Mouse (Mus musculus) c-Kit-positive CD71-positive TER-119-positive erythroid progenitor cells, embryonic 14.5 days (primary cell): ENCODE data around the gene Mpdz.

Source experiments
- DNase-seq: peaks from one replicate; pipeline ENCODE4 v3.0.0-alpha.2; 2013; ENCODE audit warnings: low spot score

Gene Mpdz

GRCm38 (mm10) chr4:81442078-81442981 lies at the start of gene Mpdz:
Mpdz (minus strand) TSS chr4:81442815.
- DNase-seq: no peak

GRCm38 (mm10) chr4:81490556-81490955 lies 47.9 kb upstream of the Mpdz start:
- DNase-seq: no peak

- no peak for DNase-seq
Measured at GRCm38 (mm10) chr4:81484603-81485002, 42.0 kb upstream of the Mpdz start.

DNA sequence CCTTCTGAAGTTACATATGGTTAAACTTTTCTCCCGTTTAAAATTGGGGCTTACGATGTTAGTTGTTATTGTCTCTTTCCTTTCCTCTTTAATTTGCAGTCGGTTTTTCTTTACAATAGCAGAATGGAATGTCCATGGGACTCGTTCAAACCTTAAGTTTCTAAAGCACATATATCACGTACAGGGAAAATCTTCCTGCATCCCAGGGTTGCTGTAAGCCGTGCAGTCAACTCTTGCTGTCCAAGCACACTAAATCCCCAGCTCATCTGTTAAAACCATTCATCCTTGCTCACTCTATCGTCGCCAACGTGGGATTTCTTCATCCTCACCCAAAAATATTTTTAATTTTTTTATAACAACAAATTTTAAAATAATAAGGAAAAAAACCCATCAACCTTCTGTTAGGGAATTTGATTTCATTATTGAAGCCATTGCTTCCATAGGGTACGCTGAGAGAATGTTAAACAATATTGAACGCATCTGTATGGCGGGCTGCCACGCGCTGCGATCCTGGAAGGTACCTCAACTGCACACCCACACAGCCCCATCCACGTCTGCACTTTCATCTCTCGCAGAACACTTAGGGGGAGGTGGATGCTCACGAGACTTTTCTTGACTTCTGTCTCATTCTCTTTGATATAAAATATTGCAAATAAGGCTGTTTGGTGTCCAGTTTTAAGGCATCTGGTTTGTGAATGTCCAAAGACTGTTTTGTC lies 41.4 kb upstream of the Mpdz start:
- DNase-seq: no peak

GRCm38 (mm10) chr4:81483159-81483558 lies 40.5 kb upstream of the Mpdz start:
- DNase-seq: no peak

GRCm38 (mm10) chr4:81466821-81467220 lies 24.2 kb upstream of the Mpdz start:
- DNase-seq: no peak

GRCm38 (mm10) chr4:81465172-81465571 lies 22.6 kb upstream of the Mpdz start:
- DNase-seq: no peak

DNA sequence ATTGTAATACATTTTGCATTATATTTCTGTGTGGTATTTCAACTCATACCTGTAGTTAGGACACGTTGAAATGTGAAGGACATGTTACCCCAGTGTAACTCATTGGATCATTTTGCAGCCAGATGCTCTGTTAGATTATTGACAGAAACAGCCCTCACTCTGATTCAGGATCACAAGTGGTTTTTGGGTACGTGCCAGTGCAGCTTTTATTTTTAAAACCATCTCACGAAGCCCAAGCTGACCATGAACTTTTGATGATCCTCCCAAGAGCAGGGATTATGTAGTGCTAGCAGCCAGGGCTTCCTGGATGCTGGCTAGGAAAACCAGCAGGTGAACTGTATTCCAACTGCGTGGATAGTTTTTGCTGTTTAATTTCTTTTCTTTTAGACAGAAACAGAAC lies 19.6 kb upstream of the Mpdz start:
- DNase-seq: no peak

GRCm38 (mm10) chr4:81458921-81459320 lies 16.3 kb upstream of the Mpdz start:
- no peak for DNase-seq

GRCm38 (mm10) chr4:81453806-81454205 lies 11.2 kb upstream of the Mpdz start:
- DNase-seq: no peak

DNA sequence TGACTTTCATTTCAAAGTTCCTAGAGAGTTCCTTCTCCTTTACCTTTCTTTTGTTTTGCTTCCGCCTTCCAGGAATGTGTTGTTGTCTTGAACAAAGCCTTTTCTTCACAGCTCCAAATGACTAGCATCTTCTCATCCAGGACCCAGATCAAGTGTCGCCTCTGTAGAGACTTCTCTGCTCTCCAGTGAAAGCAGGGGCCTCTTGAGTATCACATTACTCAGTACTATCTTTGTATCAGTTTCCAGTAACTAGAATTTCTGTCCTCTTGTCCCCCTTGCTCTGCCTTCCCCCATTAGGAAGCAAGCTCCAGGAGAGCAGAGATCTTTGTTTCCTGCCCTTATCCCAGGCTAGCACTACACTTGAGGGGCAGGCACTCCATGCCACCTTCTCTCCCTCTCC lies 9.6 kb upstream of the Mpdz start:
- DNase-seq: no peak

DNA sequence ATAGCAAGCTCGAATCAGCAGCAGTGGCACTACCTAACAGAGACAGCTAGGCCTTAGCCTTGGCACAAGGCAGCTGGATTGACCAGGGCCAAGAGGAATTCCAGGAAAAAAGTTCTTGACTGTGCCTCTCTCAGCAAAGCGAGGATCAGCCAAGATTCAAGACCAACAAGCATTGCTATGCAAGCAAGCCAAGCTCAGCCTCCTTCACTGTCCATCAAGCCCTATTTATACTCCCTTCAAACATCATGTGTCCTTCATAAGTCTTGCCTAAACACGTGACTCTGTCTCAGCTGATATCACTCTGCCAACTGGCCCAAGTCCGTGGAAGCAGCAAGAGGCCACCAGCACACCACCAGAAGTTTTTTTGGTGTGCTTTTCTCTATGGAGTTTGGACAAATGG lies 6.8 kb upstream of the Mpdz start:
- no peak for DNase-seq

DNA sequence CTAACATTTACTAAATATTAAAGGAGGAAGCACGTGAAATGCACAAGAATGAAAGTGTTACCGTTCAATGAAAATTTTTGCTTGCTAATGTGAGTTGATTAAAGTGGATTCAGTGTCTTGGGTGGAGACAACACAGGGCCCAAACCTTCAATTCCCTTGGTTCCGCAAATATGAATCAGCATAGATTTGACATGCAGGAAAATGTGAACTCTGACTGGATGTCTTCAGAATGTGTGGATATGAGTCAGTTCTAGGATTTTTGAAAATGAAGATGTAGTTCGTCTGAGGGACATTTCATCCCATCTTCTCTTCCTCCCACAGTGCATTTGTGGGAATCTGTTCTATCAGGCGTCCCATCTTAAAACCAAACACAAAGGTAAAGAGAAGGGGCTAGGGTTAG lies 951 bp upstream of the Mpdz start:
- no peak for DNase-seq

DNA sequence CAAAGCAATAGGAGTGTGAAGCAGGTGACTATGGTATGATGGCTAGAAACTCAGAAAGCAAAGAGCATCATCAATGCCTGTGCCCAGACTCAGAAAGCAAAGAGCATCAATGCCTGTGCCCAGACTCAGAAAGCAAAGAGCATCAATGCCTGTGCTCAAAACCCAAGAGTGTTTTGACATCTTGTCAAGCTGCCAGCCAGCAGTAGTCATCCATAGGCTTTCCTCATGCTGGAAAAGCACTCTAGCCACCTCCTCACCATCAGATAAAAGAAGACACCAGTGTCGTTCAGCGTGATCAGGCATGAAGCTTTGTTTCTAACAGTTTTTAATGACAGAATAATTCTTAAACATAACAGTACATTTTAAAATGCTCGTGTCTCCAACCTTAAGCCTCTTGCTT lies 8.7 kb downstream of the Mpdz start:
- DNase-seq: no peak

- no peak for DNase-seq
Measured at GRCm38 (mm10) chr4:81430826-81431225, 11.8 kb downstream of the Mpdz start.

DNA sequence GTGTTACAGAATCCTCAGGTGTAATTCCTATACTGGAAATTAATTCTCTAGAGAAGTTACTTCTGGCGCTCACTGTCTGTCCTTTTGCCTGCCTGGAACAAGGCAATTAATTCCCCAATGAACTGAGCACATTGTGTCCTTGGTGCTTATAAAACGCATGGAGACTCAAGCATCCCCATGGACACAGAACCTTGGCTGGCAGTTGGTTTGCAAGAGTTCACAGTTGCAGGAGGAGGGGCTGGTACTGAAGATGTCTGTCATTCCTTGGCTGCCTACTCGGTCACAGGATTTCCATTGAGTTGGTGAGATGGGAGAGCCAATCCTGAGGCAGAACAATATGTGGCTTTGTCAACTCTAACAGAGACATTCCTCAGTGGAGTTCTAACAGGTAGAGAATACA lies 12.5 kb downstream of the Mpdz start:
- DNase-seq: no peak

GRCm38 (mm10) chr4:81429670-81430069 lies 12.9 kb downstream of the Mpdz start:
- no peak for DNase-seq

DNA sequence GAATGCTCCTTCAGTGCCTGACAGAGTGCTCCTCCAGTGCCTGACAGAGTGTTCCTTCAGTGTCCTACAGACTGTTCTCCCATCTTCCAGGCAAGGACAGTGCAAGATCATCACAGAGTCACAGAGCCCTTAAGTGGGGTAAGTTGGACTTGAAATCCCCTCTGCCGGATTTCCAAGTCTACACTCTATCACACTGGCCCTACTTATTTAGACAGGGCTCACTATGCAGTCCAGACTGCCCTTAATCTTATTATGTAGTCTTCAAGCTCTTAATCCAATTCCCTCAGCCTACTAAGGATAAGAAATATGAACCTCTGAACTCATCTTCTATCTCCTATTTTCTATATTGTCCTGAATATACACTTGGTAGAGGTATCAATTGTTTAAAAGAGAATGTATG lies 19.1 kb downstream of the Mpdz start:
- DNase-seq: no peak

DNA sequence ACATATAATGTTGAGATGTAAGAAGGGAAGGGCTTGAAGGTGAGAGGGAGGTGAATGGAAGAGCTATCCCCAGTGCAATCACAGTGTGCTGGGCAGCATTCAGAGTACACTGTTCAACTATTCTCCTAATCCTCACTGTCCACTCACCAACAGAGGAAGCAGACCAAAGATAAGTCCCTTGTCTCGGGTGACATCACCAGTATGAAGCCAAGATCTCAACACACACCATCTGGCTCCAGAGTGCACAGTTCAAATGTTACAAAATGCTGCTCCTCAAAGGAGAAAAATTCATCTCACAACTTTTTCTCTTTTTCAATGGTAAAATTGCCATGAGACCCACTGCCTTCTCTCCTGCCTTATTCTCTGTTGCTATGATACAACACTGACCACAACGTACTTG lies 21.0 kb downstream of the Mpdz start:
- no peak for DNase-seq

DNA sequence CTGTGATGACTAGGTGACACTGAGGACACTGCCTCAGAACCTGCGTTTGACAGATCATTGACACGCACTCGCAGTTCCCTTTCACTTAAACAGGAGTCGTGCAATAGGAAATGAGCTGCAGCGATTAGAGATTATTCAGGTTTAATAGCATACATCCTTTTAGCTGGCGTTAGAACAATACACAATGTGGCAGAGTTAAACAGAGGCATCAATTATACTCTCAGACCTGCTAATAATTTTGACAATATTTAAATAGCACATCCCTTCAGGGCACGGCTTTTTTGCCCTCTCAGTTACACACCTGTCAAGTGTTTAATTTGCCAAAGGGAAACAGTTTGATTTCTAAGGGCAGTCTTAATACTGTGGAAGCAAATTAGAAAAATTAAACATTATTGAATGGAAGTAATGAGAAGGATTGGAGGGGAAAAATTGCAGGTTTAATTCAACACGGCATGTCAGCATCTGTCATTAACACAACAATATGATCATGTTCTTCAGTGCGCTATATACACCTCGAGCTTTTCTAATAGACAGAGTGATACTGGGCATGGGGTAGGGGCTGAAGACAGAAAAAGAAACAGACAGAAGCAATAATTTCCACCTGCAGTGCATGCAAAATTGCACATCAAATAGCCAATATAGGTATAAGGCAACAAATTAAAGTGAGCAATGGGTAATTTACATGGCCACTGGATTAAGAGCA lies 27.1 kb downstream of the Mpdz start:
- no peak for DNase-seq

- DNase-seq: no peak
Measured at GRCm38 (mm10) chr4:81414684-81415323, 27.8 kb downstream of the Mpdz start.

DNA sequence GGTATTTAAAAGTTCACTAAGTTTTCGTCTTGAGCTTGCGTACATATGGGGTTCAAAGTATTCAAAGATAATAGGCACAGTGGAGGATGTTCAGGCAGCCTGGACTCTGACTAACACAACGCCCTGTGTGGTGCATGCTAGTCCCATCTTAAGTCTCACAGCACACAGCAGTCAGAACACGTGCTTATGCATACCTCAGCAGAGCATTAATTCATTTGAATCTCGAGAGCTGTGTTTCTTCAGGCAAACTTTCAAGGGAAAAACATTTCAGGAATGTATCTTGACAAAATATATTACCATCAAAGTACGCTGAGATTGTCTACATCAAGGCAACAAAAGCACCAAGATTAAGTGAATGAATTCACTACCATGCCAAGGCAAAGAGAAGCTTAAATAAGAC lies 45.7 kb downstream of the Mpdz start:
- DNase-seq: no peak
